Mouse (Mus musculus): ENCODE data around the gene Sox6. TPM values are rescaled to one million over a fixed set of nuclear protein-coding genes. Genes with fewer than 3 reads are reported as not detected.

The Sox6 gene
- total and polyA plus RNA-seq, 2 experiments from 2014 or later = 30.8 to 47.6 TPM

- Histone ChIP-seq H3K4me1 (ENCODE audit: insufficient read depth, low read length) (no peaks in the 10 kb centered on the region), H3K27me3 (ENCODE audit: insufficient read depth, low read length) (no peaks in the 10 kb centered on the region), H3K4me3 (ENCODE audit: low read depth, low read length) (no peak overlapping the region), H3K27ac (ENCODE audit: low read depth, low read length) (no peak overlapping the region), H3K36me3 (ENCODE audit: insufficient read depth, low read length) (no peaks in the 10 kb centered on the region), H3K9ac (replicated peaks; ENCODE audit: low read length, poor library complexity, severe bottlenecking) (no peak overlapping the region), H3K9me3 (ENCODE audit: low read length) (no peaks in the 10 kb centered on the region), H3K4me2 (ENCODE audit: low read depth, low read length, poor library complexity, severe bottlenecking) (no peak overlapping the region)
- no peak for DNase-seq (ENCODE audit: low spot score)
- TF ChIP-seq CTCF (IDR thresholded peaks at IDR 0.05) = no peak
- WGBS = 91% methylated on average over 4 of the region's 4 CpGs
- no peak for ATAC-seq (ENCODE audit: low FRiP score)
Observed at GRCm38 (mm10) chr7:115780148-115780547, 258.4 kb downstream of the Sox6 start.

GRCm38 (mm10) chr7:115779544-115779943 lies 259.1 kb downstream of the Sox6 start:
- H3K27ac ChIP-seq (ENCODE audit: low read depth, low read length) = no peak overlapping the region
- H3K4me3 ChIP-seq (ENCODE audit: low read depth, low read length) = no peak overlapping the region
- no peak for TF ChIP-seq CTCF (IDR thresholded peaks at IDR 0.05)
- DNase-seq (ENCODE audit: low spot score) (no peak), ATAC-seq (ENCODE audit: low FRiP score) (no peak)
- no peaks in the 10 kb centered on the region for H3K9me3 ChIP-seq (ENCODE audit: low read length)
- H3K36me3 ChIP-seq (ENCODE audit: insufficient read depth, low read length) = no peaks in the 10 kb centered on the region
- no peaks in the 10 kb centered on the region for H3K4me1 ChIP-seq (ENCODE audit: insufficient read depth, low read length)
- no peak overlapping the region for H3K4me2 ChIP-seq (ENCODE audit: low read depth, low read length, poor library complexity, severe bottlenecking)
- no peak overlapping the region for H3K9ac ChIP-seq (replicated peaks; ENCODE audit: low read length, poor library complexity, severe bottlenecking)
- H3K27me3 ChIP-seq (ENCODE audit: insufficient read depth, low read length) = no peaks in the 10 kb centered on the region
- 97% methylated on average over 2 of the region's 2 CpGs for WGBS

- Histone ChIP-seq H3K4me2 (ENCODE audit: low read depth, low read length, poor library complexity, severe bottlenecking) (peak overlapping the region; percentile 27), H3K27ac (ENCODE audit: low read depth, low read length) (no peak overlapping the region), H3K4me1 (ENCODE audit: insufficient read depth, low read length) (no peaks in the 10 kb centered on the region), H3K9me3 (ENCODE audit: low read length) (no peaks in the 10 kb centered on the region), H3K9ac (replicated peaks; ENCODE audit: low read length, poor library complexity, severe bottlenecking) (no peak overlapping the region), H3K4me3 (ENCODE audit: low read depth, low read length) (no peak overlapping the region), H3K27me3 (ENCODE audit: insufficient read depth, low read length) (no peaks in the 10 kb centered on the region), H3K36me3 (ENCODE audit: insufficient read depth, low read length) (no peaks in the 10 kb centered on the region)
- no peak for DNase-seq (ENCODE audit: low spot score)
- 33% methylated on average over 7 of the region's 7 CpGs for WGBS
- no peak for TF ChIP-seq CTCF (IDR thresholded peaks at IDR 0.05)
- no peak for ATAC-seq (ENCODE audit: low FRiP score)
Observed at GRCm38 (mm10) chr7:115776736-115777135, 261.9 kb downstream of the Sox6 start.

DNA sequence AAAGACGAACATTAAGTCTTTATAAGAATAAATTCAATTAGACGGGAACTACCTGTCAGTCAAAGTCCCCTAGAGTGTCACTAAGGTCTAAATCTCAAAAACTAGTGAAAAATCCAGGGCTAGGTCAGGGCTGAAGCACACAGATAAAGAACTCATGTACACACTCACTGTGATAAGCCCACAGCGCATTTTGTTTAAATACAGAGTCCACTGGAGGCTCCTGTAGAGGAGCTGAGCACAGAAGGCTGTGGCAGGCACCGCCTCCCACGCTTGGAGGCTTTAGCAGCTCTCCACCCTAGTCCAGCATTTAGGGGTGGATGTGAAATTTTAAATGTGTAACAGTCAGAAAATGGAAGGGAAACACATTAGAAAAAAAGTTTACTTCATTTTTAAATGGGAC lies 262.3 kb downstream of the Sox6 start:
- no peaks in the 10 kb centered on the region for H3K27me3 ChIP-seq (ENCODE audit: insufficient read depth, low read length)
- H3K9ac ChIP-seq (replicated peaks; ENCODE audit: low read length, poor library complexity, severe bottlenecking) = no peak overlapping the region
- DNase-seq (ENCODE audit: low spot score) (no peak), ATAC-seq (ENCODE audit: low FRiP score) (no peak)
- no peak overlapping the region for H3K4me3 ChIP-seq (ENCODE audit: low read depth, low read length)
- no peak overlapping the region for H3K27ac ChIP-seq (ENCODE audit: low read depth, low read length)
- H3K4me2 ChIP-seq (ENCODE audit: low read depth, low read length, poor library complexity, severe bottlenecking) = no peak overlapping the region
- no peak for TF ChIP-seq CTCF (IDR thresholded peaks at IDR 0.05)
- H3K4me1 ChIP-seq (ENCODE audit: insufficient read depth, low read length) = no peaks in the 10 kb centered on the region
- 21% methylated on average over 5 of the region's 5 CpGs for WGBS
- H3K36me3 ChIP-seq (ENCODE audit: insufficient read depth, low read length) = no peaks in the 10 kb centered on the region
- no peaks in the 10 kb centered on the region for H3K9me3 ChIP-seq (ENCODE audit: low read length)

GRCm38 (mm10) chr7:115766316-115766715 lies 272.3 kb downstream of the Sox6 start:
- TF ChIP-seq CTCF (IDR thresholded peaks at IDR 0.05) = no peak
- no peaks in the 10 kb centered on the region for H3K9me3 ChIP-seq (ENCODE audit: low read length)
- no peaks in the 10 kb centered on the region for H3K36me3 ChIP-seq (ENCODE audit: insufficient read depth, low read length)
- 89% methylated on average over 8 of the region's 8 CpGs for WGBS
- H3K27me3 ChIP-seq (ENCODE audit: insufficient read depth, low read length) = no peaks in the 10 kb centered on the region
- H3K9ac ChIP-seq (replicated peaks; ENCODE audit: low read length, poor library complexity, severe bottlenecking) = no peak overlapping the region
- no peaks in the 10 kb centered on the region for H3K4me1 ChIP-seq (ENCODE audit: insufficient read depth, low read length)
- no peak overlapping the region for H3K27ac ChIP-seq (ENCODE audit: low read depth, low read length)
- no peak overlapping the region for H3K4me2 ChIP-seq (ENCODE audit: low read depth, low read length, poor library complexity, severe bottlenecking)
- ATAC-seq (ENCODE audit: low FRiP score) (no peak), DNase-seq (ENCODE audit: low spot score) (no peak)
- H3K4me3 ChIP-seq (ENCODE audit: low read depth, low read length) = no peak overlapping the region

DNA sequence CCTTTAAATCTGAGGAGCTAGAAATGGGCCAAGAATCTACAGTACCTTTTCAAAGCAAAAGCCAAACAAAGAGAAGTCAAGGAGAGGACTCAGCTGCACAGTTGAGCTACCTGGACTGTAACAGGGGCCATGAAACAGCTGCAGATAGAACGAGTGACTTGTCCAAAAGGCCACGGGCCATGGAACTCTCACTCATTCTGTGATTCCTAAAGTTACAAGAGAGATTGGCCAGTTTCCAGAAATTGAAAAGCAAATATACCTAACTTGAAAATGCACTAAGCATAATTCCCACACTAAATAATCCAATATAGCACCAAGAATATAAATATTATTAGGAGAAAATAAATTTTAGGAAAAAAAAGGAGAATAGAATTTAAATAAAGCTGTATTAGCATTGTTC lies 274.7 kb downstream of the Sox6 start:
- Histone ChIP-seq H3K4me1 (ENCODE audit: insufficient read depth, low read length) (no peaks in the 10 kb centered on the region), H3K4me2 (ENCODE audit: low read depth, low read length, poor library complexity, severe bottlenecking) (no peak overlapping the region), H3K36me3 (ENCODE audit: insufficient read depth, low read length) (no peaks in the 10 kb centered on the region), H3K9me3 (ENCODE audit: low read length) (no peaks in the 10 kb centered on the region), H3K9ac (replicated peaks; ENCODE audit: low read length, poor library complexity, severe bottlenecking) (no peak overlapping the region), H3K27ac (ENCODE audit: low read depth, low read length) (no peak overlapping the region), H3K27me3 (ENCODE audit: insufficient read depth, low read length) (no peaks in the 10 kb centered on the region), H3K4me3 (ENCODE audit: low read depth, low read length) (no peak overlapping the region)
- TF ChIP-seq CTCF (IDR thresholded peaks at IDR 0.05) = no peak
- no peak for ATAC-seq (ENCODE audit: low FRiP score)
- no peak for DNase-seq (ENCODE audit: low spot score)
- WGBS = 76% methylated on average over 2 of the region's 2 CpGs
